Mouse (Mus musculus) lung, postnatal 0 days (tissue): ENCODE data around the gene Olfr722. TPM values are rescaled to one million over a fixed set of nuclear protein-coding genes. Genes with fewer than 3 reads are reported as not detected.
"Not testable (repeated sequence)": the region's sequence is repeated elsewhere in the genome, so short reads cannot be mapped to it uniquely, and the experiment has no call there.

Experiments
- ATAC-seq: fragments of 200-750 bp; cut with Nextera tagmentation; 2 replicates; pipeline ENCODE4 v1.8.0; 2017; ENCODE audit warnings: moderate library complexity
- DNase-seq: peaks from one replicate; pipeline ENCODE4 v3.0.0-alpha.2; 2016; ENCODE audit warnings: low spot score
- H3K27ac ChIP-seq: fragments of 300-500 bp; sonication (generic); 2 replicates; pipeline ENCODE4 v1.5.1; 2014; ENCODE audit warnings: antibody characterized with exemption, mild to moderate bottlenecking, low read length, mixed read lengths
- H3K27me3 ChIP-seq: fragments of 300-500 bp; sonication (generic); replicated peaks from 2 replicates; pipeline ENCODE4 v1.6.1; 2014; ENCODE audit warnings: low read length, mixed read lengths; ENCODE audit not compliant: insufficient read depth
- H3K36me3 ChIP-seq: fragments of 300-500 bp; sonication (generic); 2 replicates; pipeline ENCODE4 v1.6.1; 2014; ENCODE audit warnings: low read length, mixed read lengths; ENCODE audit not compliant: insufficient read depth
- H3K4me1 ChIP-seq: fragments of 300-500 bp; sonication (generic); 2 replicates; pipeline ENCODE4 v1.6.1; 2014; ENCODE audit warnings: antibody characterized with exemption, low read depth, low read length, mixed read lengths; ENCODE audit not compliant: insufficient read depth
- H3K4me2 ChIP-seq: fragments of 300-500 bp; sonication (generic); replicated peaks from 2 replicates; pipeline ENCODE4 v1.6.1; 2014; ENCODE audit warnings: low read depth, mild to moderate bottlenecking, low read length, moderate library complexity, mixed read lengths
- H3K4me3 ChIP-seq: fragments of 300-500 bp; sonication (generic); 2 replicates; pipeline ENCODE4 v1.5.1; 2014; ENCODE audit warnings: low read depth, low read length
- H3K9ac ChIP-seq: fragments of 300-500 bp; sonication (generic); replicated peaks from 2 replicates; pipeline ENCODE4 v1.6.1; 2014; ENCODE audit warnings: low read depth, mild to moderate bottlenecking
- H3K9me3 ChIP-seq: fragments of 300-500 bp; sonication (generic); 2 replicates; pipeline ENCODE4 v1.6.1; 2016; ENCODE audit warnings: low read length, mixed read lengths
- CTCF ChIP-seq: IDR thresholded peaks from 2 replicates; pipeline ENCODE4 v1.5.1; 2016; ENCODE audit warnings: antibody characterized with exemption, mild to moderate bottlenecking
- EP300 ChIP-seq: IDR thresholded peaks from 2 replicates; pipeline ENCODE4 v1.6.1; 2016; ENCODE audit warnings: antibody characterized with exemption, mild to moderate bottlenecking, control low read depth
- polyA plus RNA-seq: library from polyadenylated mRNA; unstranded; fragments of >200 nt; fragmentation: Nextera tagmentation; extraction: Ambion mirVana; gene quantifications from 2 replicates; pipeline ENCODE4 v1.2.1, GENCODE M21; 2015

Olfr722 gene
- polyA plus RNA-seq: not detected in 2 replicates

DNA sequence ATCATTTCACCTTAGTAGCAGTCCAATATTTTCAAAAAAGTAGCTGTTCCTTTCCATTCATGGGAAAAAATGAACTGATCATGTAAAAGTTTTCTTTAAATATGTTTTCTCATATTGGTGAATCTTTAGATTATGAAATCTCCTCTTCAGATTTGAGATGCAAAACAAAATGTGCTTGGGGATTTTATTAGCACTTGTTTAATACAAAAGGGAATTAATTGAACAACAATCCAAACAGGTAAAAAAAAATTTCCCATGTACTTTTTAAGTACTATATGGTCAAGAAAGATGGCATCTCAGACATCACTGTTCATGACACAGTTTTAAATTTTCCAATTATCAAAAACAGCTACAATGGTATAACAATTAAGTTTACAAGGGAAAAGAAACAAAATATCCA, at the start of gene Olfr722:
Olfr722 (minus strand) TSS at position 101 of the 400 bp plus-strand sequence.
- no peak within 1 kb of the TSS for H3K4me3 ChIP-seq

DNA sequence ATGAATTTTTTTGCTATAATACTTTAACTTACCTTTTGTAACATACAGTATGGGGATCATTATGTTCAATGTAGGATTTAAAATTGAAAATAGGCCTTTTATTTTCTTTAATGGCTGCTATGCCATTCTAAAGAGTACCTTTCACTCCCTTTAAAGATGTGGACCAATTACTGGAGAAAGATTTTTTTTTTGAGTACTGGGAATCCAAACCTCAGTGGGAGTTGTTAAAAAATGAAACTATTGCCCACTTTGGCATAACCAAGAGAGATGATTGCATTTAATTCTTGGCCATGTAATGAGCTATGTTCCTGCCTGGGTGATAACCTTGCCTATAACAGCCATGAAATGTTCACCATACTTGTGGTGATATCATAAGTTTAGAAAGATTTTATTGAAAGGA, 29.9 kb upstream of the Olfr722 start, which contains the start of gene Olfr723:
Olfr723 (minus strand) TSS at position 101 of the 400 bp plus-strand sequence.
- H3K4me2 ChIP-seq, H3K27ac ChIP-seq, H3K9me3 ChIP-seq, ATAC-seq, H3K9ac ChIP-seq, H3K27me3 ChIP-seq, H3K4me3 ChIP-seq, H3K36me3 ChIP-seq, DNase-seq, H3K4me1 ChIP-seq: not testable (repeated sequence)

More for the DNA sequence above, at the start of gene Olfr722:
- no peaks in the 10 kb centered on the region for H3K27me3 ChIP-seq
- no peak within 1 kb of the TSS for H3K9ac ChIP-seq
- no peaks in the 10 kb centered on the region for H3K4me1 ChIP-seq
- no peaks in the 10 kb centered on the region for H3K36me3 ChIP-seq
- ATAC-seq (no peak), DNase-seq (no peak)
- H3K9me3 ChIP-seq: no peaks in the 10 kb centered on the region
- TF ChIP-seq CTCF (no peak), EP300 (no peak)
- H3K27ac ChIP-seq: no peak within 1 kb of the TSS
- no peak within 1 kb of the TSS for H3K4me2 ChIP-seq

DNA sequence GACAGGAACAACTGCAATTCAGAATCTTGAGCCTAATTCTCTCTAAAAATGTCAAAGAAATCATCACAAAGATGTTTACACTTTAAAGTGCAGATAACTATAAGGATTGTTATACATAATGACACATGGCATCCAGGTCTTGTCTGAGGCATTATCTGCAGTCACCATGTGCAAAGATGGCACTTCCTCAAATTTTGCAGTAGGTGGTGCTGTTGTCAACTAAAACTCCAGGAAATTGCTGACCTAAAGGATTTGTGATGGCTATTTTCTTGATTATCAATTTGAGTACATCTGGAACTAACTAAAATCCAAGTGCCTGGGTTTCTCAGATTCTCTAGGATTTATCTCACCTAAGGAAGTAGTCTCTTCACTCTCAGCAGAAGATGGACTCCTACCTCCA, 41.4 kb downstream of the Olfr722 start:
- DNase-seq (peak; percentile 22), ATAC-seq (no peak)
- Histone ChIP-seq H3K27ac (no peak overlapping the region), H3K9ac (no peak overlapping the region), H3K36me3 (no peaks in the 10 kb centered on the region), H3K27me3 (no peaks in the 10 kb centered on the region), H3K4me1 (no peaks in the 10 kb centered on the region), H3K4me2 (no peak overlapping the region), H3K9me3 (no peaks in the 10 kb centered on the region), H3K4me3 (no peak overlapping the region)
- TF ChIP-seq EP300: no peak
- TF ChIP-seq CTCF: peak; percentile 53

Other genes starting within 250 kb of the Olfr722 start
- gene Armh4, start 118.6 kb downstream of the Olfr722 start, polyA plus RNA-seq: 1.9 and 2.7 TPM in 2 replicates
- not detected in 2 replicates for gene Olfr723, start 29.8 kb upstream of the Olfr722 start, polyA plus RNA-seq
- not detected in 2 replicates for gene Olfr724, start 61.3 kb upstream of the Olfr722 start, polyA plus RNA-seq
- not detected in 2 replicates for gene Olfr725, start 138.4 kb upstream of the Olfr722 start, polyA plus RNA-seq
- gene Olfr726, start 189.0 kb upstream of the Olfr722 start, polyA plus RNA-seq: not detected in 2 replicates
- not detected in 2 replicates for gene Olfr727, start 221.2 kb upstream of the Olfr722 start, polyA plus RNA-seq
- gene Olfr728, start 240.7 kb upstream of the Olfr722 start, polyA plus RNA-seq: not detected in 2 replicates